Comparison of ENCODE assay signal across 8 mouse cellular contexts in genomic region chr1:184999780-185000599, GRCm38 (mm10). TPM values are rescaled to one million over a fixed set of nuclear protein-coding genes. Genes with fewer than 3 reads are reported as not detected.
A peak's percentile ranks its signal among the peaks of the same experiment; 100 is the strongest.
DNase-seq lines count a peak whose midpoint lies in the region; ATAC-seq and TF ChIP-seq lines count a peak whose summit lies in the region.

No protein-coding gene starts in this region.

- H3K9ac ChIP-seq in intestine, postnatal 0 days (ENCODE audit: low read depth, low read length) = peak overlapping the region; percentile 89
- H3K9ac ChIP-seq in limb, embryonic 14.5 days (ENCODE audit: low read depth, low read length, severe bottlenecking) = peak overlapping the region; percentile 93
- H3K9ac ChIP-seq in neural tube, embryonic 13.5 days = peak overlapping the region; percentile 96

- no peak overlapping the region for H3K27ac ChIP-seq in intestine, postnatal 0 days (ENCODE audit: low read depth, low read length)
- peak overlapping the region; percentile 58; the same call in 1 of the 2 replicates for H3K27ac ChIP-seq in limb, embryonic 14.5 days (replicated peaks; ENCODE audit: low read depth, low read length)
- H3K27ac ChIP-seq in neural tube, embryonic 13.5 days (replicated peaks) = peak overlapping the region; percentile 92

- no peak for TF ChIP-seq CTCF in intestine, postnatal 0 days (IDR thresholded peaks at IDR 0.05; ENCODE audit: low read depth)

- peak; percentile 29 to 53 for DNase-seq in adrenal gland, adult (ENCODE audit: inconsistent age in 2 of 2, low spot score in 1 of 2)
- DNase-seq in adrenal gland, adult 8-10 months = no peak
- peak; percentile 47 to 66 for DNase-seq in cerebellum, postnatal 4 days (ENCODE audit: low spot score in 2 of 2)
- peak; percentile 51 for DNase-seq in gastrocnemius, postnatal 10 days
- DNase-seq in limb, embryonic 14.5 days (ENCODE audit: low spot score) = peak; percentile 56
- peak; percentile 11 for DNase-seq in yolk sac, embryonic 10.5 days (ENCODE audit: low spot score)

- H3K27me3 ChIP-seq in intestine, postnatal 0 days (replicated peaks; ENCODE audit: control insufficient read depth, insufficient read depth, low read length) = no peaks in the 10 kb centered on the region
- H3K27me3 ChIP-seq in limb, embryonic 14.5 days (ENCODE audit: control insufficient read depth, insufficient read depth, low read length) = no peaks in the 10 kb centered on the region
- H3K27me3 ChIP-seq in neural tube, embryonic 13.5 days = peaks cover 5% of the 10 kb centered on the region; the same call in 1 of the 2 replicates

- no peaks in the 10 kb centered on the region for H3K9me3 ChIP-seq in intestine, postnatal 0 days (ENCODE audit: control insufficient read depth)
- H3K9me3 ChIP-seq in limb, embryonic 14.5 days (ENCODE audit: control insufficient read depth, low read length) = no peaks in the 10 kb centered on the region
- H3K9me3 ChIP-seq in neural tube, embryonic 13.5 days = no peaks in the 10 kb centered on the region

- no peaks in the 10 kb centered on the region for H3K4me1 ChIP-seq in intestine, postnatal 0 days (replicated peaks; ENCODE audit: control insufficient read depth, insufficient read depth, low read length)
- H3K4me1 ChIP-seq in limb, embryonic 14.5 days (ENCODE audit: control insufficient read depth, insufficient read depth, low read length) = peaks cover 6% of the 10 kb centered on the region
- H3K4me1 ChIP-seq in neural tube, embryonic 13.5 days (replicated peaks) = peaks cover 33% of the 10 kb centered on the region

- no peaks in the 10 kb centered on the region for H3K36me3 ChIP-seq in intestine, postnatal 0 days (ENCODE audit: control insufficient read depth, insufficient read depth)
- no peaks in the 10 kb centered on the region for H3K36me3 ChIP-seq in limb, embryonic 14.5 days (ENCODE audit: control insufficient read depth, insufficient read depth, low read length)
- H3K36me3 ChIP-seq in neural tube, embryonic 13.5 days = no peaks in the 10 kb centered on the region

- 3% methylated on average over 29 of the region's 65 CpGs for WGBS in intestine, postnatal 0 days
- 3% methylated on average over 26 of the region's 65 CpGs for WGBS in limb, embryonic 14.5 days
- under 1% methylated on average over 29 of the region's 65 CpGs for WGBS in neural tube, embryonic 13.5 days

- TF ChIP-seq POLR2A in limb, embryonic 14.5 days (IDR thresholded peaks at IDR 0.05; ENCODE audit: borderline replicate concordance, extremely low read depth, insufficient read depth, insufficient read length) = no peak

- ATAC-seq in intestine, postnatal 0 days = 0 out of 2 replicates have a peak, but pooled peaks have one; percentile 35
- peak; percentile 57 for ATAC-seq in limb, embryonic 14.5 days (ENCODE audit: low FRiP score, low read depth)
- ATAC-seq in neural tube, embryonic 13.5 days (ENCODE audit: low read depth) = peak; percentile 73

- peak overlapping the region; percentile 95 for H3K4me2 ChIP-seq in intestine, postnatal 0 days (replicated peaks; ENCODE audit: low read depth)
- peak overlapping the region; percentile 61 for H3K4me2 ChIP-seq in limb, embryonic 14.5 days (replicated peaks; ENCODE audit: low read depth, low read length, severe bottlenecking)
- peak overlapping the region; percentile 80 for H3K4me2 ChIP-seq in neural tube, embryonic 13.5 days

- peak overlapping the region; percentile 79 for H3K4me3 ChIP-seq in intestine, postnatal 0 days (ENCODE audit: low read depth, low read length)
- H3K4me3 ChIP-seq in limb, embryonic 14.5 days (replicated peaks; ENCODE audit: low read length) = peak overlapping the region; percentile 84
- H3K4me3 ChIP-seq in neural tube, embryonic 13.5 days = peak overlapping the region; percentile 89

RNA-seq across cellular contexts. Expression of gene Mark1, which starts 0.6 kb away (rescaled TPM):
- 10 to 100 TPM in 1 of 4 experiments, 1 to 10 TPM in 3; 5.2 to 10.7 (median 8.5) TPM for total RNA-seq in adrenal gland, adult 8-10 months (2022)
- total RNA-seq in gastrocnemius, postnatal 10 days (2021) = 1 to 10 TPM; 5.9 to 8.2 TPM
- 1.6 TPM in 2 replicates for polyA plus RNA-seq in intestine, postnatal 0 days (2015; fragmentation: Nextera tagmentation; extraction: Ambion mirVana)
- 16.8 and 17.5 TPM in 2 replicates for polyA plus RNA-seq in limb, embryonic 14.5 days (2012; rRNA removed)
- 3.6 and 4.7 TPM in 2 replicates for polyA plus RNA-seq in limb, embryonic 14.5 days (2014; fragmentation: Nextera tagmentation; extraction: Ambion mirVana)
- polyA plus RNA-seq in neural tube, embryonic 13.5 days (2015; fragmentation: Nextera tagmentation; extraction: Ambion mirVana) = 13.2 and 13.5 TPM in 2 replicates
